Mouse (Mus musculus) heart, adult 2 months (tissue): ENCODE data around the gene Itpr1.

Experiments
- CTCF ChIP-seq: fragments of 200-600 bp; IDR thresholded peaks from 2 replicates; pipeline ENCODE4 v1.8.1; 2022; ENCODE audit warnings: antibody characterized with exemption, mild to moderate bottlenecking, moderate library complexity
- EP300 ChIP-seq: fragments of 200-500 bp; IDR thresholded peaks from 2 replicates; pipeline ENCODE4 v1.6.1; 2011; ENCODE audit warnings: low read depth, low read length, control low read depth; ENCODE audit not compliant: insufficient read depth

DNA sequence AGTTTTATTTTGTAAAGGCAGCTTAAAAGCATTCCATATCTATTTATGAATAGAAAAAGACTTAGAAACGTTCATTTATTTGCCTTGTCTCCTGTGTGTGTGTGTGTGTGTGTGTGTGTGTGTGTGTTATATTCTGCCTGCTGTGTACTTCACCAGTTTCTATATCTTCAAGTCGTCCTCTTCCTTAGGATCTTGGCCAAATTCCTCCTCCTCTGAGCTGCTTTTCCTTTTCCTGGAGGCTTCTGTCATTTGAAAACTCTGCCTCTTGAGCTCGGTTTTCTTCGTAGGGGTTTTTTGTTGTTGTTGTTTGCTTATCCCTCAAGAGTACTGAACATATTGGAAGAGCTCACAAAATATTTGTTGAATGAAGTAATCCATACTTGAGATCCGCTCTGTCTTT, 9.5 kb downstream of the Itpr1 start:
- TF ChIP-seq CTCF: no peak
- TF ChIP-seq EP300: no peak
